Mouse (Mus musculus): ENCODE results near the gene Ephx3.
A peak's percentile ranks its signal among the peaks of the same experiment; 100 is the strongest.

Ephx3 gene

DNA sequence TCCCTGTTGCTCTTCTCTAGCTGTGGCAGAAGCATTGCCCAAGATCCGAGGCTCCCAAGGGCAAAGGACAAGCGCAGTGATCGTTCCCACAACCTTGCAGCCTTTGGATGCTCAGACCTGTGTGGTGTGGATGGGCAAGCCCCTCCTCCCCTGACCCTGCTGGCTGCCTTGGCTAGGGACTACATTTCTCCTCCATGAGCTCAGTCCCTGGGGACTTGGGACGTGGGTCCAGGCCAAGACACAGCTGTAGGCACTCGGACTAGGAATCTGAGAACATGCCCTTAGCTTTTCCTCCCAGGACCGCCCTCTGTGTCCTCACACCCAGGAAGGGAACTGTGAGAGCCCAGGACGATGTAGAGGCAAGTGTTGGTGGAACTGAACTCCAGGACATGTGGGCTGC lies 16.2 kb downstream of the Ephx3 start:
- DNase-seq (ENCODE audit: low spot score), result peak; percentile 22

DNA sequence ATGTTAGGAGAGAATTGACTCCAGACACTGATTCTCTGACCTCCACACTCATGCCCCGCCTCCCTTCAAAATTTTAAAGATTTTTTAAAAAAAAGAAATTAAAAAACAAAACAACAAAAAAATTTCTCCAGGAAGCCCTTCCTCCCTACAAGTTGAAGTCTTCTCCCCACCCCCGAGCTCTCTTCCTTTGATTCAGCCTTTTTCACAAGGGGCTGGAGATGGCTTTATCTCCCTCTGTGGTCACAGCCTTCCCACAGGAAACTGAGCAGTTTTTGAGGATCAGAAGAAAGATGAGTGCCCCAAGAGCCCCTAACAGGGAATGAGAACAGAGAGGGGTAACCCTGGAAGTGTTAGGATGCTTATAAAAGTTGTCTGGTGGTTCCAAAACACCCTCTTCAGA lies 16.9 kb downstream of the Ephx3 start:
- DNase-seq (ENCODE audit: low spot score), result no peak

DNA sequence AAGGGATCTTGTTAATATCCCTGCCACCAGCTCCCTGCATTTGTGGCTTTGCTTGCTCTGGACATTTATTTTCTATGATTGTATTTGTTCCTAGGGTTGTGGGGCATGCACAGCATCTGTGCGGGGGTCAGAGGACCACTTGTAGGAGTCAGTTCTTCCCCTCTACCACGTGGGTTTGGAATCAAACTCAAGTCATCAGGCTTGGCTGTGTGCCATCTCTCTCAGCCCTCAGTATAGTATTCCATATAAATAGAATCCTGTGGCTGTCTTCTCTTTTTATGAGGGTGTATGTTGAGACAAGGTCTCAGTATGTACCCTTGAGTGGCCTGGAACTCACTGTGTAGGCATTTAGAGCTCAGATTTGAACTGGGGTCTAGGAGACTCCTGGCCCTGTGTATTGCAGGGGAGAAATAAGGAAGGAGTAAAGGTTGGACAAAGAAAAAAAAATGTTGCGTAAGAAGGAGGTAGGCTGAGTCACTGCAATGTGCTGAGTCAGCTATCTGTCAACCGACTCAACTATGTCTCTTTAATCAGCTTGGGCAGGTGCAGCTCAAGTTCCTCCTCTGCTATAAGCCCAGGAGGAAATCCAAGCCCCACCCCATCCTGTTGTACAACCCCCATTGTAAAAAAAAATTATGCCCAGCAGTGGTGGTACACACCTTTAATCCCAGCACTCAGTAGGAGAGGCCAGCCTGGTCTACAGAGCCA lies 19.7 kb downstream of the Ephx3 start:
- no peak for DNase-seq (ENCODE audit: low spot score)

DNA sequence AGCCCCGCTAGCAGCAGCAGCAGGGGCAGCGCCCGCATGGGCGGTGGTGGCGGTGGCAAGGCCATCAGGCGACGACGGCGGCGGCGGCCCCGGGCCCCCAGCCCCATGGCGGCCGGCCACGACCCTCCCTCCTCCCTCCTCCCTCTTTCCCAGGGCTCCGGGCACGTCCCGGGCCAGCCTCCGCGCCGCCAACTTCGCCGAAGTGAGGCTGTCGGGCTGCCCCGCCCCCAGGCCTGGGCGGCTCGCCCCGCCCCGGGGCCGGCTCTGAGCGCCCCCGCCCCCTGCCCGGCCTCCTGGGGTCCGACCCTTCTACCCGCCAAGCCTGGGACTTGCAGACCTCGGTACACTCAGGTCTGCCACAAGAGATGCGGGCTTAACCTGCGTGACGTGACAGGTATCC lies 22.7 kb downstream of the Ephx3 start, which contains the start of gene Notch3:
Gene Notch3, minus strand, starts transcription at position 166 of the 400 bp plus-strand sequence.
- peak; percentile 53 for DNase-seq (ENCODE audit: low spot score)

DNA sequence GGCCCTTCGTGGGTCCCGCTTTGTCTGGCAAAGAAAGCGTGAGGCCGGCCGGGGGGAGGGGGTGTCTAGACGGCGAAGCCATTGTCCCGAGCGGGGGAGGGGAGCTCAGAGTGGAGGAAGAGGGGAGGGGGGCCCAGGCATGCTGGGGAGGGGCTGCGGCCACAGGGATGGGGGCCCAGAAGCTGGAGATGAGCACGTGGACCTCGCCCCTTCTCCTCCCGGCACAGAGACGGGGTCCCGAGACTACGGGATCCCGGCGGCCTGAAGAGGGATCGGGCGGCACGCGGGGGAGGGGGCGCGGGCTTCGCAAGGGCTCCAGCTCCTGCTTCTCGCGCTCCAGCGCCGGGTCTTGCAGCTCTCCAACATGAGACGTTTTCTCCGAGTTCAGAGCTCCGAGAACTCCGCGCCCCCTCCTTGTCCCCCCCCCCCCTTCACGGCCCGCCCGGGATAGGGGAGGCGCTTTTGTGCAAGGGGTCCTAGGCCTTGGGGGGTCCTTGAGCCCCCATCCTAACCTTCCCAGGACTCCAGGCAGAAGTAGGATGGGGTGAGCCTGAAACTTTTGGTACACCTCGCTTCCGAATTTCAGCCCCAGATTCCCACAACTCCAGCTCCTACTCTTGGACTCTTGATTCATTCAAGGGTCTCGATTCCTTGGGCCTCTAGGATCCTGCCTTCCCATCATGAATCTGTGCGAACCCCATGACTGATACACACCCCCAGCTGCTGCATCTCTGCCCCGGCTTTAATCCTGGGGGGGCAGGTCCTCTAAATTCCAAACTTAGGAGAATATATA lies 23.4 kb downstream of the Ephx3 start:
- peak; percentile 61 for DNase-seq (ENCODE audit: low spot score)

DNA sequence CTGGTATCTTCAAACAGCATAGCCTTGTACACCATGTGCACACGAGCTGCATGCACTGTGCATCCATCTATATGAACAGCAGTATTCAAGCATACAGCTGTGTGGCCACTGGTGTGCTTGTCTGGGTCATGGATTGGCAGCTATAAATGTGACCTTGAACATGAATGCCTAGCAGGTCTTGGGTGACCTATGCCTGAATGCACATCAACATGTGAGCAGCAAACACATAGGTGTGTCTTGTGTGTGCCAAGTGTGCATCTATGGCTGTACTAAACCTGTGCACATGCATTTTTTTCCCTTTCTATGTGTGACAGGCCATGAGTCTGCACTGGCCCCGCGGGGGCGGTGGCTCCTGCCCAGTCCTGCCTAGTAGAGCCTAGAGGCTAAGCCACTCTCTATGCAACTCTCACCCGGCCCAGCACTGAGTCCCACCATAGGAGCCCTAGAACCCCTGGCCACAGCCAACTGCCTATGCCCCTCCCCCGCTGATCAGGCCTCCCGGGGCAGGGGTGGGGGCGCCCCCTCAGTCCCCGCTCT lies 24.0 kb downstream of the Ephx3 start:
- DNase-seq (ENCODE audit: low spot score), result no peak

DNA sequence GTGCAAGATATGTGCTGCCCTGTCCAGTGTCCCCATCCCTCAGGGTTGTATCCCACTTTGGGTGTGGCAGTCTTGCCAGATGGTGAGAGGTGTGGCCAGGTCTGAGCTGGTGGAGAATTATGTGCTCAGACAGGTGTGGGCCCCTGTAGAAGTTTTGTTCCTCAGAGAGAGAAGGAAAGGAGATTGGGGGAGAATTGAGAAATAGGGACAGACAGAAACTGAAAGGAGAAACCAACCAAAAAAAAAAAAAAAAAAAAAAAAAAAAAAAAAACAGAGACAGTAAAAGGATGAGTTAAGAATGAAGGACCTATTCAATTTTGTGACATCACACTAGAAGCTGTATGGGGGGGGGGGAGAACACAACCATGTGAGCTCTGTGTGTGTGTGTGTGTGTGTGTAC lies 24.6 kb downstream of the Ephx3 start:
- DNase-seq (ENCODE audit: low spot score), result no peak

DNA sequence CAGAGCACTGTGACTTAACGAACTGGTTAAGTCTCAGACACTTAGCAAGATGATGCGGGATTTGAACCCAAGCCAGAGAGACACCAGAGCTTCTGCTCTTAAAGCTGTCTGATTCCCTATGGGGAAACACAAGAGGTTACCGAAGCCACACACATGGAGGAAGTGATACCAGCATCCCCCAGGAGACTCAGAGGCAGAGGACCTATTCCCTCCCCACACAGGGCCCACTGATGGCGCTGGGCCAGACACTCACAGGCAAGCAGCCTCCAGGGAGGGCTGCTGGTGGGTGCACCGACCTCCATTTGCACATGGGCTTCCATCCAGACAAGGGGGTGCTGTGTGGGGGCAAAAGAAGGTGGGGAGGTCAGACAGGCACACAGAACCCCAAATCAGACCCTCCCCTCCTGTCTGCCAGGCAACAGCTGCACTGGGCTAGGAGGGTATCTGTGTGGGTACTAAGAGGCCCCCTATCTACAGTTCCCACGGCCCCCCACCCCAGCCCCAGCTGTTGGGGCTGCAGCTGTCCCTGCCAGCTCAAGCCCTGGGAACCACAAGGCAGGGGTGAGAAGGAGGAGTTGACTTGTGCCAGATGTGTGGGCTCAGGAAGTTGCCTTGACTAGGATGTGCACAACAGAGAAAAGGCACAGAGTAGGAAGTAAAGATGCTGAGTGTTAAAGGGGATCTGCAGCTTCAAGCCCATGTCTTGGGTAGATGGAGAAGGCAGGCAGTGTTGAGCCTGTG lies 25.3 kb downstream of the Ephx3 start:
- no peak for DNase-seq (ENCODE audit: low spot score)

DNA sequence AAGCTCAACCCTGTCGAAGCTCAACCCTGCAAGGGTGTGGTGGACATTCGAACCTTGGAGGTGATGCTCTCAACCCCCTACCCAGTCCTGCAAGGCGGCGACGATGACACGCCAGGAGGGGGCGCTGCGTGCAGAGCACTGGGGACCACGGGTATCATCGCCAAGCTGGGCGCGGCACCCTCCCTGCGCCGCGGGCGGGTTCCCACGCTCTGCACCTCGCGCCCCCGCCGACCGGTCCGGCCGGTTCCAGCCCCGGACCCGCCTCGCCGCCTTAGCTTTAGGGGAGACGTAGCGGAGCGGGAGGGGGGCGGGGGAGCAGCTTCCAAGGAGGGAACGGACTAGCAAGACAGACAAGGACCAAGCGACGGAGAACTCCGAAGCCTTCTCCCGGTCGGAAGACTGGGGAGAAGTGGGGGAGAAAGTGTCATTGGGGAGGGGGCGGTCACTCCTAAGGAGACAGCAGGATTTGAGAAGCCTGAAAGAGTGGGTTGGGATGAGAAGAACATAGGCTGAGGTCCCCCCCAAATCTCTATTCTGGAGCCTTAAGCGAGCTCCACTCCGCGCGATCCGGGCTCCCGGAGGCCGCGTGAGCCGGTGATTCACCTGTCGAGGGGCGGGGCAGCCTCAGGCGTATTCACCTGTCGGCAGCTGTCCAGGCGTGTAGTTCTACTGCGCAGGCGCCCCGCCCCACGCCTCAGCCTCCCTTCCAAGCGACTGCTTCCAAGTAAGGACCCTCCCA lies 27.1 kb downstream of the Ephx3 start:
- peak; percentile 66 for DNase-seq (ENCODE audit: low spot score)

DNA sequence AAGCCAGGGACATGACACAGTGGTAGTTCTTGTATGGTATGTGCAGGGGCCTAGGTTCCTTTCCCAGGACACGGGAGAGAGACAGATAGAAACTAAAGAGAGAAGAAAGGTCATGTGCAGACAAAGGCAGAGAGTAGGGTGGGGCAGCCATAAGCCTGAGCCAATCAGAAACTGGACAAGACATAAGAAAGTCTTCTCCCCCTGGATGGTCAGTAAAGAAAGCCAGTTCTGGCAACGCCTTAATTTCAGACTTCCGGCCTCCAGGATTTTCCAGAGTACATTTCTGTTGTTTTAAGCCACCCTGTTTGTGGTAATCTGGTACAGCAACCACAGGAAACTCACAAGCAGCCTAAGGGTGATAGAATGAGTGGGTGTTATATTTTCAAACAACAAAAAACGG lies 28.5 kb downstream of the Ephx3 start:
- DNase-seq (ENCODE audit: low spot score), result no peak

DNA sequence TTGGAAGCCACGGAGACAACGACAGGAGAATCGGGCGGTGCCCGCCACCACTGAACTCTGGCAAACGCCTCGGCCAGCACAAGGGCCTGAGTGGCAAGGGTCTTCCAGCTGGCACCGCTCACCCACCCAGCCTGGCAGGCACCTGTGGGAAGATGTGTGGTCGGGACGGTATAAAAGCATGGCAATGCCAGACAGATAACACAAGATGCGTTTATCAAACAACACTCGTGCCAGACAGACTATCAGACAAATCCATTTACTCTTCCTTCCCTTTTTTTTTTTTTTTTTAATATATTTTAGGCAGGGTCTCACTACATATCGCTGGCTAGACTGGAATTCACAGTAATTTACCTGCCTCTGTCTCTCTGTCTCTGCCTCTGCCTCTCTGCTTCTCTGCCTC lies 30.5 kb downstream of the Ephx3 start:
- DNase-seq (ENCODE audit: low spot score), result no peak

DNA sequence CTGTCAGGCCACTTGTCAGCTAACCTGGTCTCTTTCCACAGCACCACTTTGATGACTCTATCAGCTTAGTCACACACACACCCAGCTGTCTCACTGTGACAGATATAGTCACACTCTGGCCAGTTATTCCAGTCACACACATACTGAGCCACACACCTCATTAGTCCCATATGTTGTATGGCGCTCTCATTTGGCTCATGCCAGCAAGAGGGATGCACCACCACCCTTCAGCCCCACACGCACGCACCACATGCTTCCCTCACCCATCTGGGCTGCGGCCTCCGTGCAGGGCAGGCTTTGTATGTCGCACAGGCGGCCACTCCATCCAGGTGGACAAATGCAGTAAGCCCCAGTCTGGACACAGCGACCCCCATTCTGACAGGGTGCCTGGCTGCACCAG lies 42.6 kb downstream of the Ephx3 start:
- DNase-seq (ENCODE audit: low spot score), result no peak

DNA sequence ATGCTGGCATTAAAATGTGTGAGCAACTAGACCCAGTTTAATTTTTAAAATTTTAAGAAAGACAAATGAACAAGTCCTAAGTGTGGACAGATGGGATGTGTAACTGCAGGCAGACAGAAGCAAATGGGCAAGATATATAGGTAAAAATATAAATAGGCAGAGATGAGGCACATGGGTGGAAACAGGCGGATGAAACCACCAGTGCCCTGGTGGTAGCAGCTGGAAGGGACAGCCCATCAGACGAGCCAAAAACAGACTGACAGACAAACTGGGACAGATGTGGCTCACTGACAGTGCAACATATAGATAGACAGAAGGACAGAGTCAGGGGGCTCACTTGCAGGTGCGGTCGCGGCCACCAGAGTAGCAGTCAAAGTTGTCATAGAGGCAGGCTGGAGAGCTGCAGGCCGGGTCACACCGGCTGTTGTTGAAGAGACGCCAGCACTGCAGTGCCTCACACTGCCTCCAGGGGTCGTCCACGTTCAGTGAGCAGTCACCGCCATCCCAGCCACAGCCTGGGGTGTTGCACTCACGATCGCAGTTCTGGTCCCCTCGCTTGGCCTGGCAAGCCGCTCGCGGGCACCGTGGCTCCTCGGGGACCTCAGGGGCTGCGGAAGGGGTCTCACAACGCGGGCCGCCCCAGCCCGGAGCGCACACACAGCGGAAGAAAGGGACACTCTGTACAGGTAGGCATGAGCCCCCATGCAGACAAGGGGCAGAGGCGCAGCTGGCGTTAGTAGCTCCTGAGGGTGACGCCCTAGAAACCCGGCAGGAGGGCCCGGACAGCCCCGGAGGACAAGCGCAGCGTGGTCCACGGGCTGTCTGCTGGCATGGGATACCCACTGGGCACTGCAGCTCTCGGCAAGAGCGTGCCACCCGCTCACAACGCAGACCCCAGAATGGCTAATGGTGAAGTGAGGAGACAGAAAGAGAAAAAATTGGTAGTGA lies 46.2 kb downstream of the Ephx3 start:
- peak; percentile 85 for DNase-seq (ENCODE audit: low spot score)

DNA sequence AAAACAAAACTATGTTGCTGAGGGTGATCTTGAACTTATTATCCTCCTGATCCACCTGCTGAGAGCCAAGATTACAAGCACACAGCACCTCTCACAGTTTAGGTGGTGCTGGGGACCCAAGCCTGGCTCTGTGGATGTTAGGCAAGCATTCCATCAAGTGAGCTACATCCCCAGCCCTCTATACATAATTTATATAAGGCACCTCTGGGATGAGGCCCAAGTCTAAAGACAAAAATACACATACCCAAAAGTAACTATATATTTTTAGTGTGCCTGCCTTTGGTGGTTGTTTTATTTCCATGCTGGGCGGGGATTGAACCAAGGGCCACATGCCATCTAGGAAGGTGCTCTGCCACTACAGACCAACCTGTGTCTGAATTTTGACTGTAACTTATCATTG lies 47.1 kb downstream of the Ephx3 start:
- no peak for DNase-seq (ENCODE audit: low spot score)

Measured in ovary, postnatal 14 days (tissue).